Mouse (Mus musculus): ENCODE results near the gene Xrcc5. TPM values are rescaled to one million over a fixed set of nuclear protein-coding genes. Genes with fewer than 3 reads are reported as not detected.

Gene Xrcc5
- polyA plus RNA-seq, 1 experiment from 2014 or later = 29.7 TPM

DNA sequence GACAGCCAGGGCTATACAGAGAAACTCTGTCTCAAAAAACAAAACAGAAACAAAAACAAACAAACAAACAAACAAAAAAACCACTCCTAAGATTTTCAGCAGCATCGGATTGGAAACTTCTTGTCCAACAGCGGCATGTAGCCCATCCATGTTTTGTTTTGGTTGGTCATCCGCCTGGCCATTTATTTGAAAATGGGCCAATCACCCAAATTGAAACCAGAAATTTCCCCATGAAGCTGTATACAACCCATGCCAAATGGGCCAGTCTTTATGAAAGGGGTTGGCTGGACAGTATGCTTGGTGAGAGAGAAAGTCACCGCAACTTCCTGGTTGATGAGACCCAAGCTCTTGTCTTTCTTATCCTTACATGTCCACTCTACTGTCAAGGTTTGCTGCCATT is 16.3 kb upstream of the Xrcc5 start:
- ATAC-seq (ENCODE audit: low read depth) = no peak
- no peaks in the 10 kb centered on the region for H3K9me3 ChIP-seq (ENCODE audit: control insufficient read depth, low read length)
- WGBS = 94% methylated on average over 4 of the region's 4 CpGs
- no peak overlapping the region for H3K9ac ChIP-seq (ENCODE audit: low read length)
- H3K4me1 ChIP-seq (replicated peaks; ENCODE audit: control insufficient read depth, insufficient read depth, low read length) = no peaks in the 10 kb centered on the region
- H3K27ac ChIP-seq (ENCODE audit: low read length) = no peak overlapping the region
- H3K36me3 ChIP-seq (ENCODE audit: control insufficient read depth, insufficient read depth, low read length) = no peaks in the 10 kb centered on the region
- H3K4me2 ChIP-seq (ENCODE audit: low read depth, low read length) = no peak overlapping the region
- H3K4me3 ChIP-seq (ENCODE audit: low read length) = no peak overlapping the region
- H3K27me3 ChIP-seq (ENCODE audit: control insufficient read depth, insufficient read depth, low read depth, low read length) = no peaks in the 10 kb centered on the region

DNA sequence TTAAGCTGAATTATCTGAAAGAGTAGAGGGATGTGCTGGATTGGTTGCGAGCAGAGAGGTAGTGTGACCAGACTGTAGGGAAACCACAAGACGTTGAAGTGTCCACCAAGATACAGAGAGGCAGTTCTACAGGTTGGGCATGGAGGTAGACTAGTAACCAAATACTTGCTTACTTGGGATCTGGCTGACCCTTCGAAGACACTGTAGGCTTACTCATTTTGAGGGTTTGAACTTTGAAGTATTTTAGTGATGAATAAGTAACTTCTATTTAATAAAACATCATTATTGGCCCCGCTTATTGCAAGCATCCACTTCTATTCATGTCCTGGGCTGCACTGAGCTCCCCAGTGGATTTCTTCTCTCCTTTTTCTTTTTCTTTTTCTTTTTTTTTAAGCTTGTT is 15.8 kb upstream of the Xrcc5 start:
- no peaks in the 10 kb centered on the region for H3K27me3 ChIP-seq (ENCODE audit: control insufficient read depth, insufficient read depth, low read depth, low read length)
- H3K36me3 ChIP-seq (ENCODE audit: control insufficient read depth, insufficient read depth, low read length) = no peaks in the 10 kb centered on the region
- no peak overlapping the region for H3K4me2 ChIP-seq (ENCODE audit: low read depth, low read length)
- no peaks in the 10 kb centered on the region for H3K4me1 ChIP-seq (replicated peaks; ENCODE audit: control insufficient read depth, insufficient read depth, low read length)
- WGBS = 89% methylated on average over 4 of the region's 4 CpGs
- no peak overlapping the region for H3K27ac ChIP-seq (ENCODE audit: low read length)
- no peak for ATAC-seq (ENCODE audit: low read depth)
- no peak overlapping the region for H3K4me3 ChIP-seq (ENCODE audit: low read length)
- H3K9ac ChIP-seq (ENCODE audit: low read length) = no peak overlapping the region
- H3K9me3 ChIP-seq (ENCODE audit: control insufficient read depth, low read length) = no peaks in the 10 kb centered on the region

DNA sequence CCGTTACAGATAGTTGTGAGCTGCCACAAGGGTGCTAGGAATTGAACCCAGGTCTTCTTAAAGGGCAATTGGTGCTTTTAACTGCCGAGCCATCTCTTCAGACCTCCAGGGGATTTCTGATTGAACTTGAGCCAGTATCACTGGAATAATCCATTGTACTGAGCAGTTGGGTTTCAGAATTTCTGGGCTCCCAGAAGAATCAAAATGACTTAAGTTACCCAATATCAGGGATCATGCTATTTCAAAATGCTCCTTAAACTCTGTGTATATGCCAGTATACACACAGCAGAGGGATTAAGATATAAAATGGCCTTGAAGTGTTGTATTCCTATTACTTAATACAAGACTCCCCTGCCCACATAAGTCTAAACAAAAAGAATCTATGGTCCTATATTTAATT is 15.3 kb upstream of the Xrcc5 start:
- Histone ChIP-seq H3K4me2 (ENCODE audit: low read depth, low read length) (no peak overlapping the region), H3K27me3 (ENCODE audit: control insufficient read depth, insufficient read depth, low read depth, low read length) (no peaks in the 10 kb centered on the region), H3K9me3 (ENCODE audit: control insufficient read depth, low read length) (no peaks in the 10 kb centered on the region), H3K4me1 (replicated peaks; ENCODE audit: control insufficient read depth, insufficient read depth, low read length) (no peaks in the 10 kb centered on the region), H3K4me3 (ENCODE audit: low read length) (no peak overlapping the region), H3K27ac (ENCODE audit: low read length) (no peak overlapping the region), H3K36me3 (ENCODE audit: control insufficient read depth, insufficient read depth, low read length) (no peaks in the 10 kb centered on the region), H3K9ac (ENCODE audit: low read length) (no peak overlapping the region)
- ATAC-seq (ENCODE audit: low read depth) = no peak
- WGBS = 80% methylated on average over 2 of the region's 2 CpGs

DNA sequence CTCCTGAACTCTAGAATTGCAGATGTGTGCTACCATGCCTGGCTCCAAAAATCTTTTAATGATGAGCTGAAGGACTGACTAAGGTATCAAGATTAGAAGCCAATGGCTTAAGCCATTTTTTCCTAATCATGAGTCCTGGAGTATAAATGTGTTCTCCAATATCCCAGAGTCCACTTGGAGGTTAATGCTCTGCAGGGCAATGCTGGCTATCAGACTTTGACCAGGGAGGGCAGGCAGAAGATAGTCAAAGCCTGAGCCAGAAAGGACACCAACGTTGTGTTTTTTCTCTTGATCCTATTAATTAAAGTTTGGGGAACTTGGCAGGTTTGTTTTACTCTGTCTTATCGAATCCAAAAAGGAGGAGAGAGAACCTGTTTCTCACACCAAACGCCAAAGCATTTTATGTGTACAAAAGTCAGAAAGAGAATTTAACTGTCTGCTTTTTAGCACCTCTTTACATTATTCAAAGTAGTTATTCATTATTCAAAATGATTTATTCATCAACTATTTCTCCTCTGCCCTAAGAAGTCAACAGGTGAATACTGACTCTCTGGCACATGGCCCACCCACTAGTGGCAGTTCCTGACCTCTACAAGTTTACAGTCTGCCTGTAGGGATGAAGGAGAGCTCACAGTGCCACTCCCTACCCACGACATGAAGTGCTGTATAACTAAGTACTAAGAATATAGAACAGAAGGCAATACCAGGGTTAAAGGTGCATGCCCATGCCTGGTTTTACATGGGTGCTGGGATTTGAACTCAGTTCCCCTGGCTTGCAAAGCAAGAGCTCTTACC is 13.2 kb upstream of the Xrcc5 start:
- H3K27me3 ChIP-seq (ENCODE audit: control insufficient read depth, insufficient read depth, low read depth, low read length) = no peaks in the 10 kb centered on the region
- H3K36me3 ChIP-seq (ENCODE audit: control insufficient read depth, insufficient read depth, low read length) = no peaks in the 10 kb centered on the region
- 53% methylated on average over 4 of the region's 4 CpGs for WGBS
- ATAC-seq (ENCODE audit: low read depth) = no peak
- H3K27ac ChIP-seq (ENCODE audit: low read length) = no peak overlapping the region
- H3K4me3 ChIP-seq (ENCODE audit: low read length) = no peak overlapping the region
- H3K4me2 ChIP-seq (ENCODE audit: low read depth, low read length) = no peak overlapping the region
- no peaks in the 10 kb centered on the region for H3K9me3 ChIP-seq (ENCODE audit: control insufficient read depth, low read length)
- H3K4me1 ChIP-seq (replicated peaks; ENCODE audit: control insufficient read depth, insufficient read depth, low read length) = no peaks in the 10 kb centered on the region
- H3K9ac ChIP-seq (ENCODE audit: low read length) = no peak overlapping the region

DNA sequence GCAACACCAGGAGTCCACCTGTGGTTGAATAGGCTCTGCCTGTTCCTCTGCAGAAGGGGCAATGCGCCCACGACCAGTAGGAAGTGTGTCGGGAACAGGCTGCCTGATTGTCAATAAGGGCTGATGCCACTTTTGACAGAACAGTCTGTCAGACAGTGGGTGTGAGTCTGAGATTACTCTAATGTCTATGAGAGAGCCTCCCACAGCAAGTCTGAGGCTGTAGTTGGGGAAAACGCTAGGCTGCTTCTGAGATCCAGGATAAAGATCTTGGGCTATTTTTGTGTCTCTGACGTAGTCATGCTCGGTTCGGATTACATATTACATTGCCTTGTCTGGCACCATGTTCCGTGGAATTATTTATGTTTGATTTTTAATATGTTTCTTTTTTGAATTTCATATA is 11.5 kb upstream of the Xrcc5 start:
- Histone ChIP-seq H3K9ac (ENCODE audit: low read length) (no peak overlapping the region), H3K36me3 (ENCODE audit: control insufficient read depth, insufficient read depth, low read length) (no peaks in the 10 kb centered on the region), H3K4me2 (ENCODE audit: low read depth, low read length) (no peak overlapping the region), H3K27me3 (ENCODE audit: control insufficient read depth, insufficient read depth, low read depth, low read length) (no peaks in the 10 kb centered on the region), H3K4me3 (ENCODE audit: low read length) (no peak overlapping the region), H3K9me3 (ENCODE audit: control insufficient read depth, low read length) (no peaks in the 10 kb centered on the region), H3K27ac (ENCODE audit: low read length) (no peak overlapping the region), H3K4me1 (replicated peaks; ENCODE audit: control insufficient read depth, insufficient read depth, low read length) (no peaks in the 10 kb centered on the region)
- no peak for ATAC-seq (ENCODE audit: low read depth)
- 68% methylated on average over 8 of the region's 8 CpGs for WGBS

DNA sequence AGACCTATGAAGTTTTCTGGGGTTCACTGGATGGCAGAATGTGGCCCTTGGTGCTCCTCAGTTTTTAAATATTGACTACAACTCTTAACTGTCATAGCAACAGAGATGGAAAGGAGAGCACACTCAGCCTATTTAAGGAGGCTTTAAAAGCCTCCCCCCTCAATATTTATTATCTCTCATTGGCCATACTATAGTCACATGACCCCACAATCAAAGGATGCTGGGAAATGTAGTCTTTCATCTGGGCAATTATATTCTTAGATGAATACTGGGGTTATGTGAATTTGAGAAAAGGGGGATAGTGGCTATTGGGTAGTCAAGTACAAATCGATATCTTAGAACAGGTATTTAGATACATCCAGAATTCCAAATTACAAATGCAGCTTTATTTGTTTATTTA is 5.4 kb upstream of the Xrcc5 start:
- H3K4me1 ChIP-seq (replicated peaks; ENCODE audit: control insufficient read depth, insufficient read depth, low read length) = no peaks in the 10 kb centered on the region
- no peaks in the 10 kb centered on the region for H3K27me3 ChIP-seq (ENCODE audit: control insufficient read depth, insufficient read depth, low read depth, low read length)
- H3K9ac ChIP-seq (ENCODE audit: low read length) = no peak overlapping the region
- ATAC-seq (ENCODE audit: low read depth) = no peak
- no peaks in the 10 kb centered on the region for H3K9me3 ChIP-seq (ENCODE audit: control insufficient read depth, low read length)
- 85% methylated on average over 1 of the region's 1 CpGs for WGBS
- no peak overlapping the region for H3K27ac ChIP-seq (ENCODE audit: low read length)
- H3K36me3 ChIP-seq (ENCODE audit: control insufficient read depth, insufficient read depth, low read length) = no peaks in the 10 kb centered on the region
- no peak overlapping the region for H3K4me2 ChIP-seq (ENCODE audit: low read depth, low read length)
- no peak overlapping the region for H3K4me3 ChIP-seq (ENCODE audit: low read length)

DNA sequence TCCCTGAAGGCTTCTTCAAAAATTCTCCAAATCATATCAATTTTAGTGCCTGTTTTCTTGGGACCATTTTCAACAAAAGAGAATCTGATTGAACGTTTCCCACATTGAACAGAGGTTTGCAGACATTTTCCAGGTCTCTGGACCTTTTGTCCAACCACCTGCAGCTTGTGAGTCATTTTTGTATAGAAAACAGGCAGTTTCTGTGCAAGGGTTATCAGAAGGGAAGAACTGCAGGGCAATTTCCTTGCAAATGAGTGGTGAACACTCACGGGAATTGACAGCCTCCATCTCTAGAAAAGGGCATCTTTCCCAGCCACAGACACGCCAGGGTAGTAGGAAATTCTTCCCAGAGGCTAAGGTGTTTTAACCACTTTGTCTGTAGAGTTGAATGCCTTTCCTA is 980 bp upstream of the Xrcc5 start:
- Histone ChIP-seq H3K4me1 (replicated peaks; ENCODE audit: control insufficient read depth, insufficient read depth, low read length) (peaks cover 2% of the 10 kb centered on the region; the same call in 1 of the 2 replicates), H3K27ac (ENCODE audit: low read length) (no peak overlapping the region), H3K9me3 (ENCODE audit: control insufficient read depth, low read length) (no peaks in the 10 kb centered on the region), H3K36me3 (ENCODE audit: control insufficient read depth, insufficient read depth, low read length) (no peaks in the 10 kb centered on the region), H3K4me3 (ENCODE audit: low read length) (no peak overlapping the region; the same call in 1 of the 2 replicates), H3K4me2 (ENCODE audit: low read depth, low read length) (peak overlapping the region; percentile 69), H3K27me3 (ENCODE audit: control insufficient read depth, insufficient read depth, low read depth, low read length) (no peaks in the 10 kb centered on the region), H3K9ac (ENCODE audit: low read length) (no peak overlapping the region)
- no peak for ATAC-seq (ENCODE audit: low read depth)
- 69% methylated on average over 3 of the region's 3 CpGs for WGBS

DNA sequence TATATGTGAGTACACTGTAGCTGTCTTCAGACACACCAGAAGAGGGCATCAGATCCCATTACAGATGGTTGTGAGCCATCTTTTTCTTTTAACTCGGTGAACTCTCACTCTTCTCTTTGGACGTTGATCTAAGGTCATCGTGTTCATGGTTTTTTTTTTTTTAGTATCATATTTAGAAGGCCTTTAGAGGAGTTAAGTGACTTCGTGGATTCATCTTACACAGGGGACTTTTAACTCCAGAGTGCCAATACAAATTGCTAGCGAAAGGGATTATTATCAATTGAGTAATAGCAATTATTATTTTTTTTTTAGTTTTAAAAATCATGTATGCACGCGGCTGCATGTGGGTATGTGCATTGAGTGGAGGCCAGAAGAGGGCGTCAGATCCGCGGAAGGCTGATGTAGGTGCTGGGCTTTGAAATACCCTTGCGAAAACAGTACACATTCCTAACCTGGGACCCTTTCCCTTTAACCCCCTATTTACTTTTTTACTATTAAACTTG is 491 bp upstream of the Xrcc5 start:
- Histone ChIP-seq H3K9me3 (ENCODE audit: control insufficient read depth, low read length) (no peaks in the 10 kb centered on the region), H3K27me3 (ENCODE audit: control insufficient read depth, insufficient read depth, low read depth, low read length) (no peaks in the 10 kb centered on the region), H3K27ac (ENCODE audit: low read length) (peak overlapping the region; percentile 88), H3K36me3 (ENCODE audit: control insufficient read depth, insufficient read depth, low read length) (no peaks in the 10 kb centered on the region), H3K4me1 (replicated peaks; ENCODE audit: control insufficient read depth, insufficient read depth, low read length) (peaks cover 2% of the 10 kb centered on the region; the same call in 1 of the 2 replicates), H3K9ac (ENCODE audit: low read length) (peak overlapping the region; percentile 76), H3K4me2 (ENCODE audit: low read depth, low read length) (peak overlapping the region; percentile 69), H3K4me3 (ENCODE audit: low read length) (peak overlapping the region; percentile 60)
- 4% methylated on average over 11 of the region's 11 CpGs for WGBS
- ATAC-seq (ENCODE audit: low read depth) = peak; percentile 73

DNA sequence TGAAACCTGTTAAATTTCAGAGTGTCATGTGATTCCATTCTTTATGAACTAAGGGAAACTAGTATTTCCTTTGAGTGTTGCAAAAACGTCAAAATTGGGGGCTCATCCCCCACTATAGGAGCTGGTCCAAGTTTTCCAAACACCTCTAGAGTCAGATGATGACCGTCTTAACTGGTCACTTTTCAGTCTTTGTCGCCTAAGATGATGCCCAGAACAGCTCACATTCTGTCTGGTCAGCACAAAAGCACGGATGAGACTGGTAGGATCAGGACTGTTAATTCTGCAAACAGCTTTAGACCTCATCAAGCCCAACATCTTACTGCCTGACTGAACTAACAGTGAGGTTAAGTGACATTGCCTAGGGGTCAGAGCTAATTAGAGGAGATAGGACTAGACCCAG is 1.7 kb downstream of the Xrcc5 start:
- Histone ChIP-seq H3K36me3 (ENCODE audit: control insufficient read depth, insufficient read depth, low read length) (no peaks in the 10 kb centered on the region), H3K9me3 (ENCODE audit: control insufficient read depth, low read length) (no peaks in the 10 kb centered on the region), H3K4me3 (ENCODE audit: low read length) (no peak overlapping the region), H3K4me2 (ENCODE audit: low read depth, low read length) (no peak overlapping the region), H3K9ac (ENCODE audit: low read length) (no peak overlapping the region), H3K27ac (ENCODE audit: low read length) (no peak overlapping the region), H3K4me1 (replicated peaks; ENCODE audit: control insufficient read depth, insufficient read depth, low read length) (peaks cover 2% of the 10 kb centered on the region; the same call in 1 of the 2 replicates), H3K27me3 (ENCODE audit: control insufficient read depth, insufficient read depth, low read depth, low read length) (no peaks in the 10 kb centered on the region)
- WGBS = 61% methylated on average over 4 of the region's 4 CpGs
- ATAC-seq (ENCODE audit: low read depth) = no peak

Measured in lung, embryonic 16.5 days (tissue).